Mouse (Mus musculus): ENCODE data around the gene Lgals8. TPM values are rescaled to one million over a fixed set of nuclear protein-coding genes. Genes with fewer than 3 reads are reported as not detected.
A peak's percentile ranks its signal among the peaks of the same experiment; 100 is the strongest.
"Not testable (repeated sequence)": the region's sequence is repeated elsewhere in the genome, so short reads cannot be mapped to it uniquely, and the experiment has no call there.

Lgals8 gene
- polyA plus RNA-seq, 1 experiment = 113 TPM

- Histone ChIP-seq H3K27ac (ENCODE audit: insufficient read depth, low read depth, low read length) (no peak overlapping the region), H3K4me3 (ENCODE audit: insufficient read depth, low read length) (no peak overlapping the region), H3K4me1 (ENCODE audit: control insufficient read depth, insufficient read depth, low read length) (no peaks in the 10 kb centered on the region)
- TF ChIP-seq POLR2A (IDR thresholded peaks at IDR 0.05; ENCODE audit: borderline replicate concordance, low read depth, low read length) (no peak), CTCF (IDR thresholded peaks at IDR 0.05; ENCODE audit: low read depth, low read length) (no peak)
Measured at GRCm38 (mm10) chr13:12492515-12492914, 27.8 kb upstream of the Lgals8 start.

- no peak overlapping the region for H3K4me3 ChIP-seq (ENCODE audit: insufficient read depth, low read length)
- no peak for TF ChIP-seq POLR2A (IDR thresholded peaks at IDR 0.05; ENCODE audit: borderline replicate concordance, low read depth, low read length)
- TF ChIP-seq CTCF (IDR thresholded peaks at IDR 0.05; ENCODE audit: low read depth, low read length) = no peak
- no peak overlapping the region for H3K27ac ChIP-seq (ENCODE audit: insufficient read depth, low read depth, low read length)
Measured at GRCm38 (mm10) chr13:12485640-12486039, 20.9 kb upstream of the Lgals8 start.

GRCm38 (mm10) chr13:12485197-12485596, 20.5 kb upstream of the Lgals8 start:
- TF ChIP-seq CTCF (IDR thresholded peaks at IDR 0.05; ENCODE audit: low read depth, low read length) (no peak), POLR2A (IDR thresholded peaks at IDR 0.05; ENCODE audit: borderline replicate concordance, low read depth, low read length) (no peak)
- Histone ChIP-seq H3K4me1 (ENCODE audit: control insufficient read depth, insufficient read depth, low read length) (no peaks in the 10 kb centered on the region), H3K27ac (ENCODE audit: insufficient read depth, low read depth, low read length) (no peak overlapping the region)

More at GRCm38 (mm10) chr13:12485640-12486039, 20.9 kb upstream of the Lgals8 start:
- no peaks in the 10 kb centered on the region for H3K4me1 ChIP-seq (ENCODE audit: control insufficient read depth, insufficient read depth, low read length)

GRCm38 (mm10) chr13:12479802-12480201, 15.1 kb upstream of the Lgals8 start:
- peaks cover 9% of the 10 kb centered on the region for H3K4me1 ChIP-seq (ENCODE audit: control insufficient read depth, insufficient read depth, low read length)
- TF ChIP-seq CTCF (IDR thresholded peaks at IDR 0.05; ENCODE audit: low read depth, low read length) (no peak), POLR2A (IDR thresholded peaks at IDR 0.05; ENCODE audit: borderline replicate concordance, low read depth, low read length) (no peak)

More at GRCm38 (mm10) chr13:12485197-12485596, 20.5 kb upstream of the Lgals8 start:
- no peak overlapping the region for H3K4me3 ChIP-seq (ENCODE audit: insufficient read depth, low read length)

GRCm38 (mm10) chr13:12478301-12478700, 13.6 kb upstream of the Lgals8 start:
- TF ChIP-seq CTCF (IDR thresholded peaks at IDR 0.05; ENCODE audit: low read depth, low read length) (no peak), POLR2A (IDR thresholded peaks at IDR 0.05; ENCODE audit: borderline replicate concordance, low read depth, low read length) (no peak)
- Histone ChIP-seq H3K4me1 (ENCODE audit: control insufficient read depth, insufficient read depth, low read length) (peaks cover 10% of the 10 kb centered on the region), H3K4me3 (ENCODE audit: insufficient read depth, low read length) (no peak overlapping the region), H3K27ac (ENCODE audit: insufficient read depth, low read depth, low read length) (no peak overlapping the region)

More at GRCm38 (mm10) chr13:12479802-12480201, 15.1 kb upstream of the Lgals8 start:
- Histone ChIP-seq H3K4me3 (ENCODE audit: insufficient read depth, low read length) (no peak overlapping the region), H3K27ac (ENCODE audit: insufficient read depth, low read depth, low read length) (no peak overlapping the region)

- TF ChIP-seq CTCF (IDR thresholded peaks at IDR 0.05; ENCODE audit: low read depth, low read length) (no peak), POLR2A (IDR thresholded peaks at IDR 0.05; ENCODE audit: borderline replicate concordance, low read depth, low read length) (no peak)
- H3K27ac ChIP-seq (ENCODE audit: insufficient read depth, low read depth, low read length) = no peak overlapping the region
- peaks cover 10% of the 10 kb centered on the region for H3K4me1 ChIP-seq (ENCODE audit: control insufficient read depth, insufficient read depth, low read length)
- H3K4me3 ChIP-seq (ENCODE audit: insufficient read depth, low read length) = no peak overlapping the region
Measured at GRCm38 (mm10) chr13:12476886-12477285, 12.1 kb upstream of the Lgals8 start.

GRCm38 (mm10) chr13:12475239-12475638, 10.5 kb upstream of the Lgals8 start:
- H3K4me3 ChIP-seq (ENCODE audit: insufficient read depth, low read length) = peak overlapping the region; percentile 31
- TF ChIP-seq POLR2A (IDR thresholded peaks at IDR 0.05; ENCODE audit: borderline replicate concordance, low read depth, low read length) (no peak), CTCF (IDR thresholded peaks at IDR 0.05; ENCODE audit: low read depth, low read length) (no peak)
- peaks cover 12% of the 10 kb centered on the region for H3K4me1 ChIP-seq (ENCODE audit: control insufficient read depth, insufficient read depth, low read length)
- no peak overlapping the region for H3K27ac ChIP-seq (ENCODE audit: insufficient read depth, low read depth, low read length)

GRCm38 (mm10) chr13:12473724-12474378, 9.1 kb upstream of the Lgals8 start:
- no peak overlapping the region for H3K4me3 ChIP-seq (ENCODE audit: insufficient read depth, low read length)
- peaks cover 22% of the 10 kb centered on the region for H3K4me1 ChIP-seq (ENCODE audit: control insufficient read depth, insufficient read depth, low read length)
- H3K27ac ChIP-seq (ENCODE audit: insufficient read depth, low read depth, low read length) = no peak overlapping the region
- TF ChIP-seq CTCF (IDR thresholded peaks at IDR 0.05; ENCODE audit: low read depth, low read length) (peak; percentile 81), POLR2A (IDR thresholded peaks at IDR 0.05; ENCODE audit: borderline replicate concordance, low read depth, low read length) (no peak)

- H3K4me3 ChIP-seq (ENCODE audit: insufficient read depth, low read length) = peak overlapping the region; percentile 43
- no peak for TF ChIP-seq POLR2A (IDR thresholded peaks at IDR 0.05; ENCODE audit: borderline replicate concordance, low read depth, low read length)
- TF ChIP-seq CTCF (IDR thresholded peaks at IDR 0.05; ENCODE audit: low read depth, low read length) = no peak
- H3K4me1 ChIP-seq (ENCODE audit: control insufficient read depth, insufficient read depth, low read length) = peaks cover 20% of the 10 kb centered on the region
- peak overlapping the region; percentile 98 for H3K27ac ChIP-seq (ENCODE audit: insufficient read depth, low read depth, low read length)
Measured at GRCm38 (mm10) chr13:12468488-12468887, 3.7 kb upstream of the Lgals8 start.

- not testable (repeated sequence) for H3K27ac ChIP-seq (ENCODE audit: insufficient read depth, low read depth, low read length); H3K4me3 ChIP-seq (ENCODE audit: insufficient read depth, low read length)
- H3K4me1 ChIP-seq (ENCODE audit: control insufficient read depth, insufficient read depth, low read length) = peaks cover 19% of the 10 kb centered on the region
Measured at GRCm38 (mm10) chr13:12464159-12464558, 585 bp downstream of the Lgals8 start.

All from bone marrow macrophage, adult 2 months (primary cell).